Mouse (Mus musculus) liver, embryonic 15.5 days (tissue): Measurements from ENCODE around the gene Dnajb3. TPM values are rescaled to one million over a fixed set of nuclear protein-coding genes. Genes with fewer than 3 reads are reported as not detected.
"Not testable (repeated sequence)": the region's sequence is repeated elsewhere in the genome, so short reads cannot be mapped to it uniquely, and the experiment has no call there.

ENCODE experiments used
- ATAC-seq: fragments of 200-750 bp; cut with Nextera tagmentation; 2 replicates; pipeline ENCODE4 v1.8.0; 2017; ENCODE audit warnings: moderate number of reproducible peaks, mild to moderate bottlenecking, moderate library complexity; ENCODE audit not compliant: insufficient read depth
- H3K27ac ChIP-seq: fragments of 300-500 bp; sonication (generic); replicated peaks from 2 replicates; pipeline ENCODE4 v1.5.1; 2015; ENCODE audit warnings: mild to moderate bottlenecking, inconsistent platforms
- H3K27me3 ChIP-seq: fragments of 300-500 bp; sonication (generic); 2 replicates; pipeline ENCODE4 v1.6.1; 2015; ENCODE audit warnings: mild to moderate bottlenecking, inconsistent platforms
- H3K36me3 ChIP-seq: fragments of 300-500 bp; sonication (generic); replicated peaks from 2 replicates; pipeline ENCODE4 v1.6.1; 2015; ENCODE audit warnings: moderate library complexity, mild to moderate bottlenecking, inconsistent platforms
- H3K4me1 ChIP-seq: fragments of 300-500 bp; sonication (generic); replicated peaks from 2 replicates; pipeline ENCODE4 v1.6.1; 2015; ENCODE audit warnings: inconsistent platforms
- H3K4me2 ChIP-seq: fragments of 300-500 bp; sonication (generic); 2 replicates; pipeline ENCODE4 v1.6.1; 2015; ENCODE audit warnings: moderate library complexity, mild to moderate bottlenecking, inconsistent platforms
- H3K4me3 ChIP-seq: fragments of 300-500 bp; sonication (generic); replicated peaks from 2 replicates; pipeline ENCODE4 v1.5.1; 2015; ENCODE audit warnings: mild to moderate bottlenecking, inconsistent platforms
- H3K9ac ChIP-seq: fragments of 300-500 bp; sonication (generic); 2 replicates; pipeline ENCODE4 v1.6.1; 2015; ENCODE audit warnings: moderate library complexity, mild to moderate bottlenecking, inconsistent platforms
- H3K9me3 ChIP-seq: fragments of 300-500 bp; sonication (generic); replicated peaks from 2 replicates; pipeline ENCODE4 v1.6.1; 2016; ENCODE audit warnings: inconsistent platforms
- WGBS: fragments of 180-500 bp; shearing (Covaris S2); methylation state at CpG from one replicate; pipeline ENCODE4 v1.1.7; 2015; ENCODE audit warnings: mixed read lengths; ENCODE audit not compliant: insufficient replicate concordance; 5-methylcytosine and 5-hydroxymethylcytosine counted together
- polyA plus RNA-seq: library from polyadenylated mRNA; unstranded; fragments of >200 nt; fragmentation: Nextera tagmentation; extraction: Ambion mirVana; gene quantifications from 2 replicates; pipeline ENCODE4 v1.2.1, GENCODE M21; 2015

Dnajb3 gene
- polyA plus RNA-seq, 1 experiment from 2014 or later, result 10.4 TPM

DNA sequence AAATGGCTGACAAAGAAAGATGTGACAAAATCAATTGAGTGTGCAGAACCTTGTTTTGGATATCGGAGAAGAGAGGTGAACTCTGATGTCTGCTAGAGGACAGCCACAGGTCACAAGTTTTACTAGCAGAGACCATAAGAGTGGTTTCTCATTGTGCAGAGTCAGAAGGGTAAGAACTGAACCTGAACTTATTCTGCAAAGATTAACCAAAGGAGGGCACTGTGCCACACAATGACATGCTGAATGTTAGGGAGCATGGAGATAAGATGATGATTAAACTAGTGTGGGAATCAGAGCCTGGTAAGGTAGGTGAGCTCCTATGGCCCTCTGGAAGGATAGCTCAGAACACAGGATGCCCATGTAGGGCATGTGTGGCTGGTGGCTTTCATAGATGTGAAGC is 9.9 kb downstream of the Dnajb3 start:
- ATAC-seq, result no peak
- H3K27me3 ChIP-seq, result peaks cover 8% of the 10 kb centered on the region
- H3K27ac ChIP-seq, result no peak overlapping the region
- H3K4me1 ChIP-seq, result no peaks in the 10 kb centered on the region
- H3K9me3 ChIP-seq, result no peaks in the 10 kb centered on the region
- H3K4me2 ChIP-seq, result no peak overlapping the region
- H3K36me3 ChIP-seq, result no peaks in the 10 kb centered on the region
- H3K9ac ChIP-seq, result no peak overlapping the region
- H3K4me3 ChIP-seq, result no peak overlapping the region
- 81% methylated on average over 1 of the region's 1 CpGs for WGBS

DNA sequence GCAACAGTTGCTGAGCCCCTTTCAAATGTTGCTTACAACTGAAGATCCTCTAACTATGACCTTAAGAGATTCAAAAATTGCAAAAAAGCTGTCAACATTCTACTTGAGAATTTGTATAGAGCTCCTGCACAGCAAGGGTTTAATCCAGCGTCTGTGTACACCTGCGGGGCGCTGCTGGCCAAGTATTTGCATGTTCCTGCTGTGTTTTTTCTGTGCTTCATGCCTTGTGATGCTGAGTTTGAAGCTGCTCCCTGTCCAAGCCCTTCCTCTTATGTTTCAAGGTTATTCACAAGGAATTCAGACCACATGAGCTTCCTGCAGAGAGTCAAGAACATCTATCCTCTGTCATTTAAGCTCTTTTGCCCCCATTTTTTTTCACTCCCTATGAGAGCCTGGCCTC is 13.4 kb downstream of the Dnajb3 start:
- no peaks in the 10 kb centered on the region for H3K4me1 ChIP-seq
- no peak for ATAC-seq
- no peaks in the 10 kb centered on the region for H3K9me3 ChIP-seq
- no peak overlapping the region for H3K4me2 ChIP-seq
- H3K27ac ChIP-seq, result no peak overlapping the region
- H3K9ac ChIP-seq, result no peak overlapping the region
- 62% methylated on average over 3 of the region's 3 CpGs for WGBS
- H3K4me3 ChIP-seq, result no peak overlapping the region
- no peaks in the 10 kb centered on the region for H3K36me3 ChIP-seq
- peaks cover 5% of the 10 kb centered on the region; the same call in 1 of the 2 replicates for H3K27me3 ChIP-seq

DNA sequence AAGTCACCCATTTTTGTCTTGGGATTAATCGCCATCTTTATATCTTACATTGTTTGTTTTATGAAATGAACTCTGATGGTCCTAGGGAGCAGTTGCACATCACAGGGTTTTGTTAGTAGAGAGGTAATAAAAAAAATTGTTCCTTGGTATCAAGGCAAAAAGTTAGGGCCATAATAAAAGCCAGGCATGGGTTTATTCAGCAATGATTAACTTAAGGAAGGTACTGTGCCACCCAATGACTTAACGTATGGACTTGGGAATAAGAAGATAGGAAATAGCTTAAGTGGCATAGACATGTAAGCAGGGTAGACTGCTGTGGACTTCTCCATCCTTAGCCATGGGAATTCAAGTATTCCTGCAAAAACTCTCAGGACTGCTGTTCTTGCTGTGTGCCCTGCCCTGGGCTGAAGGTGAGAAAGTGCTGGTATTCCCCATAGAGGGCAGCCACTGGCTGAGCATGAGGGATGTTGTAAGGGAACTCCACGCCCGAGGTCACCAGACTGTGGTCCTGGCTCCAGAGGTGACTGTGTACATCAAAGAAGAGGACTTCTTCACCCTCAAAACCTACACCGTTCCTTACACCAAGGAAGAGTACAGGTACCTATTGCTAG is 19.2 kb downstream of the Dnajb3 start:
- no peaks in the 10 kb centered on the region for H3K27me3 ChIP-seq
- no peak overlapping the region for H3K4me2 ChIP-seq
- H3K9me3 ChIP-seq, result no peaks in the 10 kb centered on the region
- no peak overlapping the region for H3K27ac ChIP-seq
- H3K9ac ChIP-seq, result no peak overlapping the region
- 69% methylated on average over 5 of the region's 5 CpGs for WGBS
- H3K4me3 ChIP-seq, result no peak overlapping the region
- ATAC-seq, result no peak
- H3K4me1 ChIP-seq, result no peaks in the 10 kb centered on the region
- H3K36me3 ChIP-seq, result no peaks in the 10 kb centered on the region; the same call in 1 of the 2 replicates

DNA sequence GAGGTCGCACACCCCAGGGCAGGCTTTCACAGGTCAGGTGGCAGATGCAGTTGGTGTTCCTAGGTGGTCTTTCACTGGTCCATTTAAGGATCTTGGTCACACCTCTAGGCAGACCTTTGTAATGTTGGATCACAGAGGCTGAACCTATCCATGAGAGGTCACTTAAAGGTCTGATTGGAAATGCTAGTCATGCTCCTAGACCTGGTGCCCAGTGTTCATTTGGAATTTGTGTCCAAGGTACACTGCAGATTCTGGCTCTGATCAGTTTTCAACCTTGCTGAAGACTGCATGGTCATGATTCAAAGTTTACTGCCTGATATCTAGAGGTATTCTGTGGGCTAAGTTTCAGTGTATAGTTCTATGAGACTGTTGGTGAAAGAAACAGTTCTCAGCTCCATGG is 25.9 kb downstream of the Dnajb3 start:
- H3K27me3 ChIP-seq, result no peaks in the 10 kb centered on the region
- H3K27ac ChIP-seq, result no peak overlapping the region
- no peaks in the 10 kb centered on the region for H3K4me1 ChIP-seq
- H3K4me3 ChIP-seq, result no peak overlapping the region
- no peak for ATAC-seq
- peaks cover 8% of the 10 kb centered on the region for H3K9me3 ChIP-seq
- peaks cover 12% of the 10 kb centered on the region; the same call in 1 of the 2 replicates for H3K36me3 ChIP-seq
- no peak overlapping the region for H3K9ac ChIP-seq
- H3K4me2 ChIP-seq, result no peak overlapping the region
- WGBS, result 63% methylated on average over 1 of the region's 1 CpGs

DNA sequence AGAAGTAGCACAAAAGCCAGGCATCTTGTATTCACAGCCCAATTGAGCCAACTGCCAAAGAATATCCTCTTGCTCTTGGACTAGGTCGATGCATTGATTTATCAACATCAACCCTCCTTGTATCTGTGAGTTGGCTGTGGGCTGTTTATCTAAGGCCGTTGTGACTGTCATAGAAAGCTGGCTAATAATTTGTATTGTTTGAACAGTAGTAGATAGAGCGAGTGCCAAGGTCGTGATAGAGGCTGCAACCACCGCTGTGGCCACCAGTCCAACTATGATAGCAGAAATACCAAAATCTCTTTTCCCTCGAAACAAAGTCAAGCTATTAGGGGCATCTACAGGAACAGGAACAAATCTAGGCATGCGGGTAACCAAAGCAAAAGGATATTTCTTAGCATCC is 33.4 kb downstream of the Dnajb3 start:
- not testable (repeated sequence) for ATAC-seq
- WGBS, result 72% methylated on average over 6 of the region's 7 CpGs

DNA sequence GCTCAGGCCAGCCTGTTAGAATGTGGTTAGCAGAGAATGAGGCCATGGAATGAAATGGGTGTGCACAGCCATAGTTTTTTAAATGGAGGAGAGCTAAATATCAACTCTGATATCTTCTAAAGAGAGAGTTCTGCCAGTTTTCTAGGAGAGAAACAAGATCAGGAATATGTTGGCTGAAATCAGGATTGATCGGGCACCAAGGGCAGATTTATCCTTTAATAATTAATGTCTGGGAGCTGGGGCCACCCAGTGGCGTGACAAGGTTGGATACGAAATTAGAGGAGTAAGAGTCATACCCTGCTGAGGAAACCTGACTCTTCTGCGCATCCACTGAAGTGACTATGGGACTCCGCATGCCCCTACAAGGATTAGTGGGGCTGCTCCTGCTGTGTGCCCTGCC is 39.9 kb downstream of the Dnajb3 start, which contains the start of gene Ugt1a5:
Gene Ugt1a5 (plus strand): TSS at position 302 of the 400 bp plus-strand sequence.
- no peak within 1 kb of the TSS for H3K27ac ChIP-seq
- ATAC-seq, result no peak

More for the DNA sequence above, 33.4 kb downstream of the Dnajb3 start:
- H3K9ac ChIP-seq, H3K27ac ChIP-seq, H3K36me3 ChIP-seq, H3K9me3 ChIP-seq, H3K4me2 ChIP-seq, H3K4me1 ChIP-seq, H3K27me3 ChIP-seq, H3K4me3 ChIP-seq: not testable (repeated sequence)

DNA sequence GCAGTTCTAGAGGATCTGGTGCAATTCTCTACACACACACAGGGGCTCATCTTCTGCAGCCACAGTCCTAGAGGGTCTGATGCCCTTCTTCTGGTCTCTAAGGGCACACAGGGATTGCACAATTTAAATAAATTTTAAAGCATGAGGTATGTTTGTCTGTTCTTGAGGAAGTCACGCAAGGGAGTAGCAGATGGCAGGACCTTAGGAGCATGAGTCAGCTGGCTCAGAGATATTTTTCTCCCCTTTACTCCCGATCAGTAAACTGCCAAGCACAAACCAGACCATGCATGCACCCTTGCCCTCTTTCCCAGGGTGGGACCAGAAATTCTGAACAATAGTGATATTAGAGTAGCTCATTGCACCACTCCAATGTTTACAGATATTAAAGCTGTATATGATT is 47.2 kb downstream of the Dnajb3 start:
- Histone ChIP-seq H3K4me1 (no peaks in the 10 kb centered on the region), H3K4me2 (no peak overlapping the region), H3K9ac (no peak overlapping the region), H3K27me3 (no peaks in the 10 kb centered on the region), H3K36me3 (no peaks in the 10 kb centered on the region), H3K4me3 (no peak overlapping the region), H3K27ac (no peak overlapping the region), H3K9me3 (no peaks in the 10 kb centered on the region)
- WGBS, result 47% methylated on average over 2 of the region's 2 CpGs
- ATAC-seq, result no peak

More for the DNA sequence above, 39.9 kb downstream of the Dnajb3 start, which contains the start of gene Ugt1a5:
- no peak within 1 kb of the TSS for H3K4me2 ChIP-seq
- H3K36me3 ChIP-seq, result no peaks in the 10 kb centered on the region
- H3K27me3 ChIP-seq, result no peaks in the 10 kb centered on the region
- H3K9me3 ChIP-seq, result no peaks in the 10 kb centered on the region
- H3K9ac ChIP-seq, result no peak within 1 kb of the TSS
- no peaks in the 10 kb centered on the region for H3K4me1 ChIP-seq
- 70% methylated on average over 5 of the region's 5 CpGs for WGBS
- no peak within 1 kb of the TSS for H3K4me3 ChIP-seq

Other genes starting within 250 kb of the Dnajb3 start
- gene Usp40, start 197.2 kb downstream of the Dnajb3 start, polyA plus RNA-seq, result 8.2 and 8.7 TPM in 2 replicates
- not detected in 2 replicates for gene Ugt1a10, start 150.4 kb downstream of the Dnajb3 start, polyA plus RNA-seq
- gene Ugt1a9, start 135.0 kb downstream of the Dnajb3 start, polyA plus RNA-seq, result 0.36 and 0.59 TPM in 2 replicates
- gene Ugt1a8, start 118.0 kb downstream of the Dnajb3 start, polyA plus RNA-seq, result not detected in 2 replicates
- gene Ugt1a7c, start 110.7 kb downstream of the Dnajb3 start, polyA plus RNA-seq, result 2.8 and 3.1 TPM in 2 replicates
- gene Ugt1a6b, start 102.5 kb downstream of the Dnajb3 start, polyA plus RNA-seq, result 10.9 and 13.6 TPM in 2 replicates
- gene Ugt1a6a, start 71.0 kb downstream of the Dnajb3 start, polyA plus RNA-seq, result 15.4 and 19.2 TPM in 2 replicates
- gene Ugt1a5, start 39.8 kb downstream of the Dnajb3 start, polyA plus RNA-seq, result not detected in 2 replicates
- gene Ugt1a2, start 5.2 kb downstream of the Dnajb3 start, polyA plus RNA-seq, result 0.10 and 0.17 TPM in 2 replicates
- gene Ugt1a1, start 6.2 kb upstream of the Dnajb3 start, polyA plus RNA-seq, result 0.20 TPM in 1 of 2 replicates, not detected in the other
- 0.28 and 0.73 TPM in 2 replicates for gene Mroh2a, start 21.2 kb upstream of the Dnajb3 start, polyA plus RNA-seq
- gene Hjurp, start 71.9 kb upstream of the Dnajb3 start, polyA plus RNA-seq, result 62.7 and 70.9 TPM in 2 replicates
- not detected in 2 replicates for gene Trpm8, start 71.9 kb upstream of the Dnajb3 start, polyA plus RNA-seq
- gene Spp2, start 201.2 kb upstream of the Dnajb3 start, polyA plus RNA-seq, result 386 and 409 TPM in 2 replicates